Mouse (Mus musculus) mouse trophoblast stem cell (cell line): ENCODE measurements around the gene Cyb561a3.

Experiments
- in situ Hi-C, 2 experiments: fragments of 300-500 bp; cut with MseI, MboI; formaldehyde crosslinking; loops; 2 replicates in 1 of 2; 3 replicates in 1 of 2; pipeline ENCODE4 v1.15.1; 2025

Gene Cyb561a3

GRCm38 (mm10) chr19:10590301-10590700 lies 13.3 kb downstream of the Cyb561a3 start:
- in situ Hi-C loops: no loop called here

GRCm38 (mm10) chr19:10591659-10592377 lies 14.8 kb downstream of the Cyb561a3 start:
- in situ Hi-C loops: no loop called here

GRCm38 (mm10) chr19:10598188-10598587 lies 21.2 kb downstream of the Cyb561a3 start:
- in situ Hi-C loops: no loop called here

GRCm38 (mm10) chr19:10599648-10600047 lies 22.7 kb downstream of the Cyb561a3 start:
- in situ Hi-C loops: loop anchor here (5.0 kb wide), 1 partner anchor 37 kb away; no protein-coding TSS in a partner anchor

GRCm38 (mm10) chr19:10602247-10602769 lies 25.3 kb downstream of the Cyb561a3 start:
- in situ Hi-C loops: loop anchor here (5.0 kb wide), 1 partner anchor 40 kb away; no protein-coding TSS in a partner anchor

- in situ Hi-C loops: loop anchor here (5.0 kb wide), 1 partner anchor 40 kb away; no protein-coding TSS in a partner anchor
Measured at GRCm38 (mm10) chr19:10602787-10603186, 25.8 kb downstream of the Cyb561a3 start.

GRCm38 (mm10) chr19:10603660-10604523 lies 26.9 kb downstream of the Cyb561a3 start:
- in situ Hi-C loops: loop anchor here (5.0 kb wide), 1 partner anchor 42 kb away; no protein-coding TSS in a partner anchor

- in situ Hi-C loops: loop anchor here (5.0 kb wide), 1 partner anchor 42 kb away; no protein-coding TSS in a partner anchor
Measured at GRCm38 (mm10) chr19:10604534-10604933, 27.6 kb downstream of the Cyb561a3 start.

GRCm38 (mm10) chr19:10605293-10605900 lies 28.4 kb downstream of the Cyb561a3 start, which contains the start of the genes Ddb1 and Tkfc:
TSS of gene Ddb1 (plus strand) at chr19:10605327.
TSS of gene Tkfc (minus strand) at chr19:10605654.
- in situ Hi-C loops: no loop called here

GRCm38 (mm10) chr19:10605901-10606622 lies 29.1 kb downstream of the Cyb561a3 start:
- in situ Hi-C loops: no loop called here

GRCm38 (mm10) chr19:10608573-10609240 lies 31.7 kb downstream of the Cyb561a3 start:
- in situ Hi-C loops: no loop called here

GRCm38 (mm10) chr19:10634106-10634871 lies 57.3 kb downstream of the Cyb561a3 start, which contains the start of gene Vwce:
TSS of gene Vwce (plus strand) at chr19:10634213.
- in situ Hi-C loops: no loop called here

GRCm38 (mm10) chr19:10634872-10635318 lies 57.9 kb downstream of the Cyb561a3 start:
- in situ Hi-C loops: no loop called here

- in situ Hi-C loops: no loop called here
Measured at GRCm38 (mm10) chr19:10637840-10638239, 60.9 kb downstream of the Cyb561a3 start.

GRCm38 (mm10) chr19:10640080-10640479 lies 63.1 kb downstream of the Cyb561a3 start:
- in situ Hi-C loops: no loop called here

GRCm38 (mm10) chr19:10640589-10641378 lies 63.8 kb downstream of the Cyb561a3 start:
- in situ Hi-C loops: no loop called here
